Mouse (Mus musculus) kidney, adult 11 months (tissue): ENCODE measurements around the gene Mlx.
"Not testable (repeated sequence)": the region's sequence is repeated elsewhere in the genome, so short reads cannot be mapped to it uniquely, and the experiment has no call there.

Experiments used
- DNase-seq: peaks from one replicate; pipeline ENCODE4 v3.0.0; 2022

Gene Mlx

DNA sequence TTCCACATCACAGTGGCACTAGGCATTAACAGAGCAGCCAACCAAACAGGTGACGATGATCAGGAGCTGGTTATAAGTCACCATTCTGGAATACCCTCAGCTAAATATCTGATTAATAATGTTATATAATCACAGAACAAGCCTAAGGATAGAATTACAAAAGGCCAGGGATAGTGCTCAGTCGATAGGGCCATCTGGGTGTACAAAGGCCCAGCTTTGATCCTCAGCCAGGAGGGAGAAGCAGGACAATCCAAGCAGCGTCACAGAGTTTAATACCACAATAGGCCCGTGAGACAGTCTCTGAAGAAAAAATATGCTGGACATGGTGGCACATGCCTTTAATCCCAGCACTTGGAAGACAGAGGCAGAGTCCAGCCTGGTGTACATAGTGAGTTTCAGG, 22.3 kb downstream of the Mlx start:
- no peak for DNase-seq

DNA sequence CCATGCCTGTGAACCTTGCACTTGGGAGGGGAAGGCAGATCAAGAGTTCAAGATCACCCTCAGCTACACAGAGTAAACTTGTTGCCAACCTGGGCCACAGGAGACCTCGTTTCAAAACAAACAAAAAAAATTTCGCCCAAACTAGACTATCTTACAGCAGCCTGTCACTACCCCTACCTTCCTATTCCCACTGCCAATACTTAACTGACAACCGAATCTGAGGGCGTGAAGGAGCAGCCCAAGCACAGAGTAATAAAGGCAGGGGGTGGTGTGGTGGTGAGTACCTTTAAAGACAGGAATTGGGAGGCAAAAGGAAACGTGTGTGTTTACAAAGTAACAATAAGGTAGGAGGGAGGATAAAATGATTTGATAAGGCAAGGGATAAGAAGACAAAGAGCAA, 23.6 kb downstream of the Mlx start:
- DNase-seq: no peak

DNA sequence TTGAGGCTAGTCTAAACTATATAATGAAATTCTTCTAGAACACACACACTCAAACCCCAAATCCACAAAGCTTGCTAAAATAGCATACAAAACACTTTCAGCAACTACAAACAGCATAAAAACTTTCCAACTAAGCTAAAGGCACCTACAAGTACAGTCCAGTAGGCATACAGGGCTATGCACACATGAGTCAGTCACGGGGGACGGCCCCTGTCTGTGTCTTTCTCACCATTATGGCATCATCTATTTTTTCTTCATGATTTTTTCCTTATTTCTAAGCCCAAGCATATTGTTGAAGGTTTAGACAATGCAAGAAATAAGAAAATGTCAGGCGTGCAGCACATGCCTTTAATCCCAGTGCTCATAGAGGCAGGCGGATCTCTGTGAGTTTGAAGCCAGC, 24.1 kb downstream of the Mlx start:
- no peak for DNase-seq

DNA sequence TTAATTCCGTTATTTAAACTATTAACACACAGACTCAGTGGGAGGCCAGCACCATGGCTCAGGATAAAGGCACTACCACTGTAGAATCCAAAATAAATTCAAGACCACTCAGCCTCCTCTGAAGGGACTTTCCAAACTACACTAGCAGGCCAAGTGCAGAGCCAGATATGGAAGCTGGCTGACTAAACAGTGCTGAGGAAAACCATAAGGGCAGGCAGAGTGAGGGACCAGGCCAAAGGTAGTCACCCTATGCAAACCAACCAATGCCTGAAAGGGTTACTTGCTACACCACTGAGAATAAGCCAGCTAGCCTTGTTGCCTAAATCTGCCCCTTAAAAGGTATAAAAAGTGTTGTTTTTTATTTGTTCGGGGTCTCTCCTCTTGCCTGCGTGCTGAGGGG, 25.1 kb downstream of the Mlx start:
- no peak for DNase-seq

DNA sequence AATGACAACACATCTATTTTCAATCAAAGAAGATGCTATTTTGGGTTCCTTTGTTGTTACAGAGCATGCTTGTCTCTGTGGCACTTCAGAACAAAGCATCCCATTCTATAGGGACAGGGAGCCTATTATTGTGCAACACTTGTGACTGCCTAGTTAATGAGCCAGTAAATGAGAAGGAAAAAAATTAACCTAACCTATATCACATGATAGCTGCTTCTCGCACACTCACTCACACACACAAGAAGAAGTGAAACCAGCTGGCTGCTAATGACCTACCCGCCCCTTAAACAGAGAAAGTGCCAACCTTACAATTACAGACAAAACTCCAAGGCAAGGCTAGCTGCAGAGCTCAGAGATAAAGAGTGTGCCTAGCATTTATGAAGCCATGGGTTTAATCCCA, 28.5 kb downstream of the Mlx start:
- DNase-seq: no peak

- no peak for DNase-seq
Measured at GRCm38 (mm10) chr11:101118105-101118504, 31.0 kb downstream of the Mlx start.

DNA sequence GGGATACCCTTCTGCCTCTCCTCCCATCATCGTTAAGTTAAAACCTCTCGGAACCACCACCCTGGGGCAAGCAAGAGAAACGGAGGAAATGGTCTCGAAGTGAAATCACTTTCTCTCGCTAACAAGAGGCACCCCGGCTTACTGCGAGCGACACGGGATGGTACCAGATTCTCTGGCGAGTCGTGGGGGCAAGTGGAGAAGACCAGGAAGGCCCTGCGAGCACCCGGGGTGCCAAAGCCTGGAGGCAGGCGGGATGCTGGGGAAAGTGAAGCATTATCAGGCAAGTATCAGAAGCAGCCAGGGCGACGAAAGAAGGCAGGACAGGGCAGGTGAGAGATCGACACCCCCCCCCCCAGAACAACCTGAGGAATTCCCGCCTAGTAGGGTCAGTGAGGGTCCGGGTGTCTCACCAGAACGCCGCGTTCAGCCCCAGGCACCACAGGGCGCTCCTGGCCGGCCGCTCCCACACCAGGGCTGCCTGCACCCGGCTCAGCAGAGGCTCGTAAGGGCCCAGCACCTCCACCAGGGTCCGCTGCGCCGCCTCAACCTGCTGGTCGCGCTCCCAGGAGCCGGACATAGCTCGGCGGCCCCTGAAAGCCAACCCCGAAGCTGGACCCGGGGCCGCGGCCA, 32.2 kb downstream of the Mlx start:
- no peak for DNase-seq

GRCm38 (mm10) chr11:101119761-101120544, 32.9 kb downstream of the Mlx start, which contains the start of the genes Retreg3 and Tubg1:
Gene Retreg3, minus strand, starts transcription at chr11:101119893.
Gene Tubg1, plus strand, starts transcription at chr11:101119938.
- DNase-seq: peak; percentile 98

GRCm38 (mm10) chr11:101120545-101121188, 33.6 kb downstream of the Mlx start:
- no peak for DNase-seq

DNA sequence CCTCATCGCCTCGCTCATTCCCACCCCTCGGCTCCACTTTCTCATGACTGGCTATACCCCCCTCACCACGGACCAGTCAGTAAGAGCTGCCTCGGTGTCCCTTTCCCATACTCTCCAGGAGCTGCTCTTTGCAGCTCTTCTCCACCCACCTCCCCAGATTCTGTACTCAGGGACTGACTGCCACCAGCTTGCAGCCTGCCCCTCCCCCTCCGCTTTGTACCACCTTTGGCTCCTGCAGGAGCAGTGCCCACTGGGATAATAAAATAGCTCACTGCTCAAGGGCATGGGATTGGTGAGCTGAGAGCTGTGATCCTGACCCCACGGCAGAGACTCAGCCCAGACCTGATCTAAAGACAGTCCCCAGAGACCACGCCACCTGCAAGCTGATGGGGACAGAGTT, 37.4 kb downstream of the Mlx start:
- not testable (repeated sequence) for DNase-seq

GRCm38 (mm10) chr11:101125008-101125407, 37.9 kb downstream of the Mlx start:
- DNase-seq: not testable (repeated sequence)

DNA sequence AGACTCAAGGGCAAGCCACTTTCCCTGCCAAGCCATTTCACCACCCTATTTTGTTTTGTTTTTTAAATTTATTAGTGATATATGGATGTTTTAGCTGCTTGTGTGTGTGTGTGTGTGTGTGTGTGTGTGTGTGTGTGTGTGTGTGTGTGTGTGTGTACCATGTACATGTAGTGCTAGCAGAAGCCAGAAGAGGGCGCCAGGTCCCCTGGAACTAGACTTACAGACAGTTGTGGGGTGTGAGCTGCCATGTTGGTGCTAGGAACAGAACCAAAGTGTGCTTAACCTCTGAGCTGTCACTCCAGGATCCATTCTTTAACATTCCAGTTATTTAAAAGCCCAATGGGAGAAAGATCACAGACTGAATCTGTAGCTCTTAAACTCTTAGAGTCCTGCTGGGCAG, 40.0 kb downstream of the Mlx start:
- no peak for DNase-seq

- no peak for DNase-seq
Measured at GRCm38 (mm10) chr11:101128996-101129577, 42.0 kb downstream of the Mlx start.

DNA sequence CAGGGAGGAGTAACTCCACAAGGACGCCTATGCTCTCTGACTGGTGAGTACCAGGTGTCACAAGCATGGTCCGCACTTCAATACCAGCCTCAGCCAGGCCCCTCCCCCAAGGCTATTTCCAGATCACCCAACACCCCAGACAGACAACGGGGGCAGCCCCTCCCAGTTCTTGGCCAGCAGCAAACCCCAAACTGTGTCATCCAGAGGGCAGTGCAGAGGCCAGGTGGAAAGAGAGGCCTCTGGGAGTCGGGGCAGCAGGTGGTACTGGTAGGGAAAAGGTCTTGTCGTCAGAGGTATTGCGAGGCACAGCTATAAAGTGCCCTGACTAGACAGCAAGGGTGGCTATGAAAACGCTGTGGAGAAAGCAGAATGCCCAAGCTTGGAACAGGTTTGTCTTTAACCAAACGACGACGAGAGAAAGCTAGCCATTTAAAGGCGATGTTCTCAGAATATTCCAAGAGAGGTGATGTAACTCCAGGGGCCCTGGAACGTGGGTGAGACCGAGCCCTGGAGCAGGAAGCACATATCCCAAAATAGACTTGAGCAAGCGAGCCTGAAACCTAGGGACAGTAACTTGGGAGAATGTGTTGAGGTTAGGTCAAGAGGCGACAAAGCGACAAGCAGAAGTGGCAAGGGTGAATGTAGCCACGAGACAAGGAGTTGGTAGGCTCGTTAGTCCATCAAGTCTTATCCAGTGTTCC, 43.1 kb downstream of the Mlx start:
- DNase-seq: no peak

DNA sequence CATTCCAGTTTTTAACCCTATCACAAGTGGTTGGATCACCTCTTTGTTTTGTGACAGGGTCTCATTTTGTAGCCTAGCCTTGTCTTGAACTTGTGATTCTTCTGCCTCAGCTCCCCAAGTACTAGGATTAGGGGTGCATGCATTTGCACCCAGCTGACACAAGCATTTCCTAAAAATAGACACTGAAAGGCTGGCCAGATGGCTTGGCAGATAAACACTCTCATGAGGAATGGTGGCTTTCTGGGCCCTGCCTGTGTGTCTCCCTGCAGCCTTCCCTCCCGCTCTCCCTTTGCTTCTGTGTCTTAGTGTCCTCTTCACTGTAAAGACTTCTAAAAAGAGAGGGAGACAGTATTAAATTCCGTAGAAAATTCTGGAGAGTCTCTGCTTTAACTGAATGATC, 44.1 kb downstream of the Mlx start:
- DNase-seq: no peak

- no peak for DNase-seq
Measured at GRCm38 (mm10) chr11:101131701-101132100, 44.6 kb downstream of the Mlx start.

GRCm38 (mm10) chr11:101133037-101133436, 46.0 kb downstream of the Mlx start:
- DNase-seq: peak; percentile 29

- no peak for DNase-seq
Measured at GRCm38 (mm10) chr11:101134217-101134865, 47.3 kb downstream of the Mlx start.

DNA sequence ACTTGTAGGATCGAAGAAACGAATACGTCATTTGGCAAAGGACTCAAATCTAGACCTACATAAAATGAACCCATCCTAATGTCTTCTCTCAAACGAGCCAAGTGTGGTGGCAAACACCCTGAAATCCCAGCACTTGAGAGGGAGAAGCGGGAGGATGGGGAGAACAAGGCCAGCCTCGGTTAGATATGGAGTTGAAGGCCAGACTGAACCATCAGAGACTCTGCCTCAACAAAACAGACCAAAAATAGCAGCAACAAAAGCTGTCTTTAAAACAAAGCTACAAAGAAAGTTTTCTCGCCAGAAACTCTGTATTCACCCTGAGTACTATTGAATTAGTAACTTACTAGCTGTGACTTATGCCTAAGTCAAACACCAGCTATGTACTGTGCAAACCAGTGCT, 49.9 kb downstream of the Mlx start:
- no peak for DNase-seq

DNA sequence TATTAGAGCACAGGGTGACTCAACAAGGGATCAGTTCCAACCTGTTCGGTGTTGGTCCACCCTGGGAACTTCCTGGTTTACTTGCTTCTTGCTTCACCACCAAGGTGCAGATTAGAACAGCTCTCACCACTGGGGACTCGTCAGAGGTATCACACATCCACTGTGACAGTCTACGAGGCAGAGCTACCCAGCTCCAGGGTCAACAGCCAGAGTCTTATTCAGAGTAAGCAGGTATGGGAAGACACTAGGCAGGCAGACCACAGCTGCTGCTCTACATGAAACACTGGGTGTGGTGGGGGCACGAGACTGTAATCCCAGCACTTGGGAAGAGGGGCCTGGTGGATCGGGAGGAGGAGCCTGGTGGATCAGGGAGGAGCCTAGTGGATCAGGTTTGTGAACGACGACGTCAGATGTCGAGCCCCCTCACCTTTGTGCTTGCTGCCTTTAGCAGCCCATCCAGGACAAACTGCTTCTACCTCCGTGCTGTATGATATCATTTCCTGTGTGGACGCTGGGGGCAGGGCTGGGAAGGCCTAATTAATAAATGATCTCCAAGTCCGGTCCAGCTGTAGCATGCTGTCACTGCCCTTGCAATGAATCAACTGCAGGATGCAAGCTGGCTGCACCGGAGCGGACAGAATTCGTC, 51.6 kb downstream of the Mlx start:
- DNase-seq: peak; percentile 74

GRCm38 (mm10) chr11:101140164-101140819, 53.2 kb downstream of the Mlx start:
- DNase-seq: no peak
